Mouse (Mus musculus) hindlimb bud, embryonic 11.5 days (tissue): Measurements from ENCODE around the gene Creg1.

Experiments used
- DNase-seq: peaks from one replicate; pipeline ENCODE4 v3.0.0-alpha.2; 2012; ENCODE audit warnings: low read depth, low spot score; ENCODE audit errors: extremely low spot score

The Creg1 gene

DNA sequence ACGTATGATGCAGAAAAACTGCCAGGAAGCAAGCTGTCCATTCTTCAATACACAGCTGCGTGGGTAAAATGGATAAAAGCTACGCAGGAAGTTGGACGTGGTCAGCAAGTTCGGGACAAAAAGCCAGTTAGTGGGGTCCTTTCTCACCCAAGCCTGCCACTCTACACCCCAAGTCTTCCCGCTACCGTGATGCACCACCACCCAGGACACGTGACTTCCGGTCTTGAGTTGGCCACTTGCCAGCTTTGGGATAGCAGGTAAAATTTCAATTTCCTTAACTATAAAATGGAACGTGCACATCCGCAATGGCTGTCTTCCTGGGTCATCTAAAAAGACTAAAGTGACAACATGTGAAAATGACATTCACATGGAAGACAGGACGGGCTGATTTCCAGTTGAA lies 18.4 kb downstream of the Creg1 start:
- DNase-seq: no peak

DNA sequence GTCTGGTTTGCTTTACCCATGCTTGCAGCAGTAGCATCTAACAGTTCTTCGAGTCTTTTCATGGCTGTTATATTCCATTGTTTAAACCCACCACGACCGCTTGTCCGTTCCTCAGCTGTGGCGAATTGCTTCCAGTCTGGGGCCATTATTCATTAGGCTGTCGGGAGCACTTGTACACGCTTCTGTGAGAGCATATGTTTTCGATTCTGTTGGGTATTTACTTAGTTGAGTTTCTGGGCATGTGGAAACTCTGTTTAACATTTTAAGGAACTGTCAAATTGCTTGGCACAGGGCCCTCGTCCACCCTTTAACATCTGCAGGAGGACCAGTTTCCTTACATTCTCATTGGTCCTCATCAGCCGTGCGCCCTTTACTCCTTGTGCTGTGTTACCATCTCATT lies 22.8 kb downstream of the Creg1 start:
- DNase-seq: peak; percentile 56

DNA sequence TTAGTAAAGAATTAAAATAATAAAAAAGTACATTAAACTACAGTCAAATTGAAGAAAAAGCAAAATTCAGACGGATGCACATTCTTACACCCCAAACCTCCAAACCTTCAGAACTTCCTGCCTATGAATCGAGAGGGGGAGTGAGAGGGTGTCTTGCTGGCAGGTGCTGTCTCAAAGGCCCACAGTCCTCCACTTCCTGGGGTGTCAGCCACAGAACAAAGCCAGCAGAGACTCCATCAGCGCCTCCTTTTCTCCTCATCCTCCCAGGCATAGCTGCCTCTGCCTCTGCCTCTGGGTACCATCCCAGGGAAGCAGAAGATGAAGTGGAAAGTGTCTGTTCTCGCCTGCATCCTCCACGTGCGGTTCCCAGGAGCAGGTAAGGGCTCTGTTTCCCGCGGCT lies 25.0 kb downstream of the Creg1 start, which contains the start of gene Cd247:
Gene Cd247 (plus strand): TSS at position 171 of the 400 bp plus-strand sequence.
- no peak for DNase-seq

DNA sequence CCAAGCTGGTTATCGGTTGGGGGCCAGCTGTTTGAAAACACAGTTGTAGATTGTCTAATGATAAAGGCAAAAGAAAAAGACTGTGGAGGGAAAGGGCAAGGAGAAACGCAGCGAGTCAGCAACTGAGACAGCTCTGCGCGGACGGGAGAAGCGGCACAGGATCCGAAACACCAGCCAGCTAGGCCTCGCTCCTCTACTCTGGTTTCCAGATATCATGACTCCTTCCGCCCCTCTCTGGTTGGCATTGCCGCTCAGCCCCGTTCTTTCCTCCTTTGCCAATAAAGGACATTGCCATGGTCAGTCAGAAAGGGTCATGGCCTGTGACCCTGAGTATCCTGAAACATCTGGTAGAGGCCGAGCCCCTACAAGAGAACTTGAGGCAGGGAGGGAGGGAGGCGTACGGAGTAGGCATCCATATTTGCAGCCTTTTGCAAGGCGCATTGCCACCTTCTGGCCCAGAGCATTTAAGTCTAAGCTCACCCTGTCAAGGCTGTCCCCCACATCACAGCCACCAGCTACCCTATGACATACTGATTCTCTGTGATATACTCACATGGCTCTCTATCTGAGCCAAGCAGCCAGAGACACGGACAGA lies 25.6 kb downstream of the Creg1 start:
- DNase-seq: no peak

DNA sequence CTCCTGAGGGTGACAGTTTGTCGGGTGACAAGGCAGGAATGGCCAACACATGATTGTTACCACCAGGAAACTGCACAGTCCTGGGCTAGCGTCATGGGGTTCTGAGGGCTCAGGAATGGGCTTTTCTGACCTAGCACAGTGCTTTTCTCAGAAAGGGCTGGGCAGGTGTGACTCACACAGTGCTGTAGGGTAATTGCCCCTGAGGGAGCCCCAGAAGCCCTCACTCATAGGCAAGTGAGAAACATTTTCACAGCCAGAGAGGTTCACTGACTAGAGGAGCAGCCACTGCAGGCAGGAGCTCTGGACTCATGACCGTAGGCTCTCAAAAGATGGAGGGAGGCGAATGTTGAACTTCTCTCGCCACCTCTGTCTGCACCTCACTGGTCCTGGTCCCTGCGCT lies 26.4 kb downstream of the Creg1 start:
- DNase-seq: no peak

DNA sequence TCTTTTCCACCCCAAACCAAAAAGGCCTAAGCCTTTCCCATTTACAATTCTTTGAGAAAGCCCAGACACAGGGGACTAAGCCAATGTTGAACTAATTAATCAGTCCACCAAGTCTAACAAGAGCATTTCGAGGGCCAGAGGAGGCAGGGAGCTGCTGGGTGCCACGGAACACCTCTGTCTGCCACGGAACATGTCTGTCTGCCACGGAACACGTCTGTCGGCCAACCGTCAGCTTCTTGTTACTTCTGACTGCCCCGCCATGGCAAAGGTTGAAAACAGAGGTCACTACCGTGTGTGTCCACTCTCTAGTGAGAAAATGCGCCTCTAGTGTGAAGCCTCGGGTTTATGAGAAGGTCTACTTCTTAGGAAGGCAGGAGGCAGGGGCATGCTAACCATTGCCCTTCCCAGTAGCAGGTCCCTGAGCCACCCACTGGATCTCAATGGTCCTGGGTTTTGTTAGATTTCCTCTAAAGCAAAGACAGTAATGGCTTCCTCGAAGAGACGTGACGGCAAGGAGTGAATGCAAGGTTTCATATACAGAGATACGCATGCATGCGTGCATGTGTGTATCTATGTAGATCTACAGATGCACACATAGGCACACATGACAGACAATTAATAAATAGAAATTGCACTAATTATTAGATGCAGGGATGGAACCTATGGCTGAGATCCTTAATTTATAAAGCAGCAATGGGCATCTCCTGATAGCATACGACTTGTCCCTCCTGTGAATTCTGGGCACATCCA lies 27.1 kb downstream of the Creg1 start:
- no peak for DNase-seq

DNA sequence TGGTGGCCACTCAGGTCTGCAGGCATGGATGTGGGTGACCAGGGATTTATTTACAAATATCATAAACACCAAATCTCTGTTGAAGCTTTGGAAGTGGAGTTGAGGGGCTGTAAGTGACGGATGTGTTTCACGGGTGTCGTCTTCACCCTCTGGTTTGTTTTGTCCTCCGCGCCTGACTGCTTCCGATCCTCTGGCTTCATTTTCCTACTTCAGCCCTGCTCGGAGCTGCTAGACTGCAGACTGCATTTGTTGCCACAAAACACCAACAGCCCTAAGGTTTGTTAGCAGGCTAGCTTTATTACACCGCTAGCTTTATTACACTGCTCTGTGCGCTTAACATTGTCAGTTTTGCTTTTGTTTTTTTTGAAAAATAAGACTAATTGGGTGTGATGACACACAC lies 27.9 kb downstream of the Creg1 start:
- no peak for DNase-seq

DNA sequence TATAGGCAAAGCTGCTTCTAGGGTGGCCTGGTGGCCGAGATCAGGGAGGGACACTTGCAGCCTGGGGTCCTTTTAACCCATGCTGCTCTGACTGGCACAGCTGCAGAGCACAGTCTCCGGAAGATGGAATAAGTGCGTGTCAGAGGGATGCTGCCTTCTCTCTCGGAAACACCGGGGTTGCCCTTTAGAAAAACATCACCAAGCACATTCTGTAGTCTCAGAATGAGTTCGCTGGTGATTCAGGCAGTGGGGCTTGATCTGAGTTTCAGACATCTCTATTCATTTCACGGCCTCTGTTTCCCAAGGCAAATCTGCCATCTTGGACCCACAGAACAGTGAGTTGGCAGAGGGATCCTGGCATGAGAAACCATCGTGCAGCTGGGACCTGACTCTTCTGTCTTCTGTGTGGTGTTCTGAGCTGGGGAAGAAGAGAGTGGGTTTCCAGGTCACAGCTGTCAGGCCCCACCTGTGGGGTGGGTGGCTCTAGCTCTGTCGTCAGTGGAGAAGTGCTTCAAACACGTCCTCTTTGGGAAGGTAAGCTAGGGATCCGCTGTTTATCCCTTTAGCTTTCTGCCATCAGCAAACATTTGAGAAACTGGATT lies 38.3 kb downstream of the Creg1 start:
- DNase-seq: no peak

DNA sequence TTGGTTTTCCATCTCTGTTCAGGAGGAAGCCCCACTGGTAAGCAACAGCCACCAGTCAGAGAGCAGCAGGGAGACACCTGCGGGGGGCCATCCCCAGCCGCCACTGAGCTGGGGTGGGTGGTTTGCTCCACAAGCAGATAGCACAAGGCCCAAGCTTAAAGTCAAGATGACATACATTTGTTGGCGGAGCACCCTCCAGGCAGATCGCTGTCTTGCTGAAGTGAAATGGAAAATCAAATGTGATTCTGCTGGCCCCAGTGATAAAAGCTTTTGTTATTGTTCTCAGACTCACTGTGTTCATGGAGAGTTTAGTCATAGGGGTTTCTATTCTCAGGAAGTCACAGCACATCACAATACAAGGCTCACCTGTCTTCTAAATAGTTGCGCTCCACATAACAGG lies 39.6 kb downstream of the Creg1 start:
- no peak for DNase-seq

DNA sequence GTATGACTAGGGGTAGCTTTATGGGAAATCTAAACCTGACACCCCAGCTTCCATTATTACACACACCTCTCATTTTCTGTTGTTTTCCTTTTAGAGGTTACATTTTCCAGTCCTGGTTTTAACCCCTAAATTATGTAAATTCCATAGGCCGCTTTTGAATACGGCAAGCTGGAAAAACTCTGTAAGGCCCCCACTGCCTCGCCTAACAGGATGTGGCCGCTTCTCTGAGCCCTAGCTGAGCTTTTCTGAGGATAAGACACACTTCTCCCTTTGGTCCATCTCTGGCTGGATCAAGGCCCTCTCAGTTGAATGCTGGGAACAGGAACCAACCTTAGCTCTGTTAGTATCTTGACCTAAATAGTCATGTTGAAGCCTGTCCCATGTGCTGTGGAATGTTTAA lies 40.6 kb downstream of the Creg1 start:
- DNase-seq: no peak

DNA sequence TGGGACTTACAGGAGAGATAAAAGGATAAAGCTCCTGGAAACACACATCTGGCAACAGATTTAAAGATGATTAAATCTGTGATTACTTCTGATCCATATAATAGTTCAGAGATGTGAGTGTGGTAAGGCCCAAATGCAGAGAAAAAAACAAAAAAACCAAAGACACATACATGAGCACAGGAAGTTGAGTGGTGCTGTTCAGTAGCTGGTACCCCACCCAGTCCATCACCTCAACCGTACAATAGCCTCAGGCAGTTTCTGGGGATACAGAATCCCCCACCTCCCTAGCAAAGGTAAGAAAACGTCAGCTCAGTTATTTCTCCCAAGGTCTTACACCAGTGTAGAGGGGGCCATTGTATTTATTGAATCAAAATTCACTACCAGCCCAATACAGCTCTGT lies 47.1 kb downstream of the Creg1 start:
- no peak for DNase-seq

DNA sequence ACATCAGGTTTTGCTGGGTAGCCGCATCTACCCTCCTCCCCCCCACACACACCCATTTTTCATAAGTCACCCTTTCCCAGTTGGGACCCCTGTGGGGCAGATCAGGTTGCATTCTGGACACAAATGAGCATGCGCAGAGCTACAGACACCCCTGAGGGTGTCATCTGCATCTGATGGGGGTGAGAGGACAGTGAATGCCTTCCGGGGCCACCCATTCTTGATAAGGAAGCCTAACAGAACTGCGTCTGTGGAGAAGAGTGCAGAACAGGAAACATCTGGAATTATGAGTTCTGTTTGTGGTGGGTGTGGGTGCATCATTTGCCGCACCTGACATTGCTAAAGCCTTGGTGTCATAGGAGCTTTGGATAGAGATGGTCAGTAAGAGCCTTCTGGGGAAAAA lies 47.6 kb downstream of the Creg1 start:
- no peak for DNase-seq

DNA sequence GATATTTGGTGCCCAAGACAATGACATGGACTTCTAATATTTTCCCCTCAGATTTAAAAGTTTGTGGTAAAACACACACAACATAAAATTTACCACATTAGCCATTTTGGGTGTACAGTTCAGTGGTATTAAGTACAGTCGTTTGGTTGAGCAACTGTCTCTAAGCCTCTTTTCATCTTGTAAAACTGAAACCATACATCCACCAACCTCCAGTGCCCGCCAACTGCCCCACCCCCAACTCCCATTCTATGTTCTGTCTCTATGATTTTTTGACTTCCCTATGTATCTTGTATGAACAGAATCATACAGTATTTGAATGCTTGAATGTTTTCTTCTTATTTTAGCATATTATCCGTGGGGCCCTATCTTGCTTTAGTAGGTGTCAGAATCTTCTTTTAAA lies 49.2 kb downstream of the Creg1 start:
- no peak for DNase-seq

DNA sequence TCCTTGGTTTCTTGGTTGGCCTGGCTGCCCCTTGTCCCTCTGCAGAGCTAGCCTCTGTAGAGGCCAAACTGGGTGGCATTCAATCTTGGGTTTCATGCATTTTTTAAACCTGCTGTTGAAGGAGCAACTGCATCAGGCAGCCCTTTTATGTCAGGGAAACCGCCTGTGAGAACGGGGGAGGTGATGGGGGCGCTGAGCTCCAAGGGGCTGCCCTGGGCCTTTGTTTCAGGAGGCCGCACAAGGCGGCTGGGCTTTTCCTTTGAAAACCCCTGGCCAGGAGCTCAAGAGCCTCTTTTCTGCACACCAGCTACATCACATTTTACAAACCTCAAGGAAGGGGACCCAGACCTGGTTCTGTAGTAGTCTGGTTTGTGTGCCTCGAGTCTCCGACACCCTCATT lies 50.6 kb downstream of the Creg1 start:
- no peak for DNase-seq

DNA sequence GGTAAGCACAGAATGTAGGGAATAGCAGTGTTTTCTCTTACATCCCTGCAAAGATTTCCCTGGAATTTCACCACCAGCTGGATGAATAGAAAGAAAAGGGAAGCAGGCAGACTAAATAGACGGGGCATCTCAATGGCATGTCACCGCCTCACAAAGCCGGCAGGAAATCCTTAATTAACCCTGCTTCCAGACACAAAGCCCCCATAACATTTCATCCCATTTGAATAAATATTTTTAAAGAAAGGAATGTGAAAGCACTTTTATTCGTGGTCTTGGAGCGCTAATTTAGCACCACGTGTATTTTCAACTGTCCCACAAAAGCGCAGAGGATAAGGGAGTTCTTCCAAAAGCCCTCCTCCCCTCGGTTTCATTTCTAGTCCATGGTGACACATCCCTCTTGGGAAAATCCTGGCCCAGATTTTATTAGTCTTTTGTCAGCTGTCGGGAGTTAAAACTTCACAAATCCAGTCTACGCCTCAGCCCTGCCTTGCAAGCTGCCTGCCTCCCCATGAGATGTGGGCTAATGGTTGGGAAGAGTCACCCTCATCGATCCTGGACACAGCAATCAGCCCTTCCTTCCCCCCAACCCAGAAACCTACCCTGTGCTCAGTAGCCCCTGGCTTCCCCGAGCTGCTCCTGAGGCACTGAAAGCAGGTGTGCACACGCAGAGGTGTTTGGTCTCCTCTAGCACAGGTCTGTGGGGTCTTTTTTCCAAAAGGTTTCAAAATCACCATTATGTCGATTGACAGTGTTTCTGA lies 51.2 kb downstream of the Creg1 start:
- no peak for DNase-seq

DNA sequence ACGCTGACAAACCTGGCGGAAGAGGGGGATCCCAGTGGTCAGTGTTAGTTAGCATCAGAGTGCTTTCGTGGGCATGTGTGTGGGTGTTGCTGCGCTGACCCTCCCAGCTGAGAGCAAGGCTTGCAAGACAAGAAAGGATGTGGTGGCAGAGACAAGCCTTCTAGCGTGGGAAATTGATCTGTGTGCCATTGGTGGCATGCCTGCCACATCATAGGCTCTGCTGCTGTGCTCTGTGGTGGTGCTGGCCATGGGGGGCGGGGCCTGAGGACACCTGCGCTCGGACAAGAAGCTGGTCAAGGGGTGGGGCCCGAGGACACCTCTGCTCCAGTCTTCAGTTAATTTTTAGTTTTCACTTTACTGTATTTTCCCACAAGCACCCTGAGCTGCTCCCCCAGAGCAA lies 52.8 kb downstream of the Creg1 start:
- no peak for DNase-seq

DNA sequence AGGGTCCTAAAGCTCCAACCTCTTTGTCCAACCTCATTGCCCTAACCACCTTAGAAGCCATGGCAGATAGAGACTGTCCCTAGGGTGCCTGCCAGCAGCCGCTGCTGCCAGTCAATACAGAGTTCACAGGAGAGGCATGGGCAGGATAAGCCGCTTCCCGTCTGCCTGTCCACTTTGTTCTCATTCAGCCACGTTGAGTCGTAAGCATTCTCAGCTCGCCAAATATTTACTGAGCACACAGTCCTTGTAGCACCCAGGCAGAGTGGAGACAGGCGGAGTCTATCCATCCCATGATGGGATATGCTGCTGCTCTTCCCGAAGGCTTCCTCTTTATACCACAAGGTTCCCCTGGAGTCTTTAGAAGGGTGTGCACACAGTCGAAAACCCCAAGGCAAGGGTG lies 53.7 kb downstream of the Creg1 start:
- DNase-seq: no peak

DNA sequence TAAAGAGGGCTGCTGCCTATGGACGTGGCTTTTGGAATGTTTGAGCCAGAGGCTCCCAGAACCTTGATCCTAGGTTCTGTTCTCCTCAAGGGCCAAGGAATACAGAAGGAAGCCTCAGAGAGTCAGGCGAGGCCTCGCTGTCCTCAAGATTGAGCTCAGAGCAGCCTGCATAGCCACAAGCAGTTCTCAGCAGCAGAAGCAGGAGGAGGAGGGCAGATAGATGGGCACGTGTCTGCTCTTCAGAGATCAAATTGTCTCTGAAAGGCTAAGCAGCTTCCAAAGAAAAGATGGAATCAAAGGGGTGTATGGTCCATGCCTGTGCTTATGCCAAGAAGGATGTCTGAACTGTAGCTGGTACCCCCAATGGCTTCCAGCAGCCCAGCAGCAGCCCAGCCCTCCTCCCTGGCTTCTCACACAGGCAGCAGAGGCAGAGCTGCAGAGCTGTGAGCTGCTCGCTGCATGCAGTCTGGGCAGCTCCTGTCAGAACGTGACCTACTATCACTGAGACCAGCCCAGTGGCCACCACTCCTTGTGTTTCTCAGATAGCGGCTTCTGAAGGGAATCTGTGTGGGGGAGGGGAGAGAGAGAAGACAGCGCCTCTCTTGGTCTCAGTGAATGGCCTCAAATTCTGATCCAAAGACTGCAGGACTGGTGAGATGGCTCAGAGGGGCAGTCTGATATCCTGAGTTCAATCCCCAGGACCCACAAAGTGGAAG lies 54.8 kb downstream of the Creg1 start:
- DNase-seq: no peak

DNA sequence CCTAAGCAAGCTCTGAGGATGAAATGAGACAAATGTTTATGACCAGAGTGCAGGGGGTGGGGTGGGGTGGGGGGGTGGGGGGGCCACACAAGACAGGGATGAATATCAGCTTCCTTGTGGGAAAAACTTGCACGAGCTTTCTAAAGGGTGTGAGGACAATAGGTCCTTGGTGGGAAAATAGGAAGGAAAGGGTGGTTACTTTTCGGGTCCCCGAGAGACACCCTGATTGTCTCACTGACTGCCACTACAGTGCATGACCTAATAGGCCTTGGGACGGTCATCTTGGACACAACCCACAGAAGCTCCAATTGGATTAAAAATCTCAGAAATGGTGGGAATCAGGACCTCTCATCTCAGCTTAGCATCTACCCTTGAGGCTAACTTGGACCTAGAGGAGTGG lies 55.6 kb downstream of the Creg1 start:
- DNase-seq: no peak

DNA sequence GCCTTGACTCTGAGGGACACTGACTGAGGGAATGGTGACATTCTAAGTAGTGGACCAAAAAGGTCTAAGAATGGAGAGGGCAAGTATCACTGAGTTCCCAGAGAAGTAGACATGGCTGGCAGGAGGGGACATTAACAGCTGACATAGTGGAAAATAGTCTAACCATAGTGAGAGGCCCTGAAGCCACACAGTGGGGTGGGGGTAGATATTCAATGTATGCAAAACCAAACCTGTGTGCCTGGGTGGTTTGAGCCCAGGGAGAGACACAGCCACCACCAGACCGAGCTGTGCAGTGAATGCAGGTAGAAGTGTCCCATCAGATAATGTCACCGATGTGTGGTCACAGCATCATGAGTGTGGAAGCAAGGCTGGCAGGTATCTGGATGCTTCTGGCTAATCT lies 58.5 kb downstream of the Creg1 start:
- no peak for DNase-seq
